Mouse (Mus musculus) lung, postnatal 0 days (tissue): ENCODE data around the gene Sst. TPM values are rescaled to one million over a fixed set of nuclear protein-coding genes. Genes with fewer than 3 reads are reported as not detected.
A peak's percentile ranks its signal among the peaks of the same experiment; 100 is the strongest.

Source experiments
- ATAC-seq: fragments of 200-750 bp; cut with Nextera tagmentation; 2 replicates; pipeline ENCODE4 v1.8.0; 2017; ENCODE audit warnings: moderate library complexity
- DNase-seq: peaks from one replicate; pipeline ENCODE4 v3.0.0-alpha.2; 2016; ENCODE audit warnings: low spot score
- H3K27ac ChIP-seq: fragments of 300-500 bp; sonication (generic); 2 replicates; pipeline ENCODE4 v1.5.1; 2014; ENCODE audit warnings: antibody characterized with exemption, mild to moderate bottlenecking, low read length, mixed read lengths
- H3K27me3 ChIP-seq: fragments of 300-500 bp; sonication (generic); replicated peaks from 2 replicates; pipeline ENCODE4 v1.6.1; 2014; ENCODE audit warnings: low read length, mixed read lengths; ENCODE audit not compliant: insufficient read depth
- H3K36me3 ChIP-seq: fragments of 300-500 bp; sonication (generic); 2 replicates; pipeline ENCODE4 v1.6.1; 2014; ENCODE audit warnings: low read length, mixed read lengths; ENCODE audit not compliant: insufficient read depth
- H3K4me1 ChIP-seq: fragments of 300-500 bp; sonication (generic); 2 replicates; pipeline ENCODE4 v1.6.1; 2014; ENCODE audit warnings: antibody characterized with exemption, low read depth, low read length, mixed read lengths; ENCODE audit not compliant: insufficient read depth
- H3K4me2 ChIP-seq: fragments of 300-500 bp; sonication (generic); replicated peaks from 2 replicates; pipeline ENCODE4 v1.6.1; 2014; ENCODE audit warnings: low read depth, mild to moderate bottlenecking, low read length, moderate library complexity, mixed read lengths
- H3K4me3 ChIP-seq: fragments of 300-500 bp; sonication (generic); 2 replicates; pipeline ENCODE4 v1.5.1; 2014; ENCODE audit warnings: low read depth, low read length
- H3K9ac ChIP-seq: fragments of 300-500 bp; sonication (generic); replicated peaks from 2 replicates; pipeline ENCODE4 v1.6.1; 2014; ENCODE audit warnings: low read depth, mild to moderate bottlenecking
- H3K9me3 ChIP-seq: fragments of 300-500 bp; sonication (generic); 2 replicates; pipeline ENCODE4 v1.6.1; 2016; ENCODE audit warnings: low read length, mixed read lengths
- CTCF ChIP-seq: IDR thresholded peaks from 2 replicates; pipeline ENCODE4 v1.5.1; 2016; ENCODE audit warnings: antibody characterized with exemption, mild to moderate bottlenecking
- EP300 ChIP-seq: IDR thresholded peaks from 2 replicates; pipeline ENCODE4 v1.6.1; 2016; ENCODE audit warnings: antibody characterized with exemption, mild to moderate bottlenecking, control low read depth
- WGBS: fragments of 180-500 bp; shearing (Covaris S2); extraction: QIAGEN DNeasy Blood & Tissue Kit; methylation state at CpG from one replicate; pipeline ENCODE4 v1.1.7; 2014; 5-methylcytosine and 5-hydroxymethylcytosine counted together
- polyA plus RNA-seq: library from polyadenylated mRNA; unstranded; fragments of >200 nt; fragmentation: Nextera tagmentation; extraction: Ambion mirVana; gene quantifications from 2 replicates; pipeline ENCODE4 v1.2.1, GENCODE M21; 2015

Sst gene
- polyA plus RNA-seq, 1 experiment from 2014 or later, result not detected

DNA sequence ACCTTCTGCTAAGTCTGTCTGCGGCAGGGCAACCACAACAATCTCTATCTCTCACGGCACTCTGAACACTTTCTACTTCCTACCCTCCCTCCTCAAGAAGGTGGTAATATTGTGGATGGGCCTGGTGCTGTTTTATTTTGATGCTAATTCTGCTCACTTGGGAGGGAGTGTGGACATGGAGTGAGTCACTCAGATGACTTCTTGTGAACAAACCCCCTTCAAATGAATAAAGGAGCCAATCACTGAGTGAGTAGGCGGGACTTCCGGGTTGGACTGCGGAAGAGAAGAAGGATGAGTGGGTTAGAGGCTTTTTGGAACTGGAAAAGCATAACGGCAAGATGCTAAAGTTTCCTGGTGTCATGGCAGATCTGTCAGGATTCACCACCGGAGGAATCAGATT, 10.7 kb upstream of the Sst start:
- Histone ChIP-seq H3K36me3 (no peaks in the 10 kb centered on the region), H3K27me3 (no peaks in the 10 kb centered on the region), H3K4me1 (peaks cover 10% of the 10 kb centered on the region; the same call in 1 of the 2 replicates), H3K9ac (no peak overlapping the region), H3K4me3 (no peak overlapping the region), H3K4me2 (no peak overlapping the region), H3K9me3 (no peaks in the 10 kb centered on the region), H3K27ac (no peak overlapping the region)
- no peak for TF ChIP-seq CTCF
- TF ChIP-seq EP300, result no peak
- no peak for ATAC-seq
- no peak for DNase-seq
- WGBS, result 80% methylated on average over 7 of the region's 7 CpGs

DNA sequence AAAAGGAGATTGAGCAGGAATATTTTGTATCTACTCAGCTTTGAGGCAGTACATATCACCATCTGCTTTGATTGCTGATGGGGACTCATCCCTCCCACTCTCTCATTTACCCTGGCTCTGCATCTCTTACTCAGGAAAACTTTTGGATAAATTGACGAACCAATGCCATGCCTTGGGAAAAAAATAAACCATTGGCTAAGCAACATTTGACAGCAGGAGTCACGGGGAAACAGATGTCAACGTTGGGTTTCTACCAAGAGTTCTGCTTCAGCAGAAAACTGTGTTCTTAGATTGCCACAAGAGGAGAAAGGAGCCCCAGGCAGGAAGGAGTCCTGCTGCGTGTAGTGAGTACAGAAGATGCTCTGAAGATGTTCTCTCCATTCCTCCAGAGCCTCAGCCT, 9.3 kb upstream of the Sst start:
- Histone ChIP-seq H3K4me1 (peaks cover 10% of the 10 kb centered on the region; the same call in 1 of the 2 replicates), H3K27ac (no peak overlapping the region), H3K27me3 (no peaks in the 10 kb centered on the region), H3K9me3 (no peaks in the 10 kb centered on the region), H3K4me3 (no peak overlapping the region), H3K9ac (no peak overlapping the region), H3K4me2 (no peak overlapping the region), H3K36me3 (no peaks in the 10 kb centered on the region)
- no peak for DNase-seq
- ATAC-seq, result no peak
- WGBS, result 72% methylated on average over 4 of the region's 4 CpGs
- TF ChIP-seq CTCF, result no peak
- TF ChIP-seq EP300, result no peak

DNA sequence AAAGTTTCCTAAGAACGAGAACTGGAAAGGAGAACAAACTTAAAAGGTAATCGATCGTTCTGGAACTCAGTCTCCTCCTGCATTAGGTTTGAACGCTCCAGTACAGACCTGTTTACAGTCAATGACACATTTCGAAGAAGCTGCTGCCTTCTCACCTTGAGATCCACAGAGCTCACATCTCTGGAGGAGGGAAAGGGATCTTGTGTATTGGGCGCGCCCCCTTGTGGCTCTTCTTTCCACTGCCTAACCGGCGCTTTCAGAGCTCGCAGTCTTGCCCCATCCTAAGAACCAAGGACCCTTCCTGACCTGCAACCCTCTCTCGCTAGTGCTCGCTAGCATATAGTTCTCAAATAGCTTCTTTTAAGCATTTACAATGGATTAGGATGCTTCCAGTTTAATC, 8.1 kb upstream of the Sst start:
- TF ChIP-seq CTCF (peak; percentile 84), EP300 (no peak)
- DNase-seq, result peak; percentile 86
- Histone ChIP-seq H3K9me3 (no peaks in the 10 kb centered on the region), H3K9ac (no peak overlapping the region), H3K4me1 (peaks cover 10% of the 10 kb centered on the region; the same call in 1 of the 2 replicates), H3K4me3 (no peak overlapping the region), H3K4me2 (peak overlapping the region; percentile 31), H3K27me3 (no peaks in the 10 kb centered on the region), H3K27ac (no peak overlapping the region), H3K36me3 (no peaks in the 10 kb centered on the region)
- WGBS, result 8% methylated on average over 12 of the region's 12 CpGs
- peak; percentile 68 for ATAC-seq

DNA sequence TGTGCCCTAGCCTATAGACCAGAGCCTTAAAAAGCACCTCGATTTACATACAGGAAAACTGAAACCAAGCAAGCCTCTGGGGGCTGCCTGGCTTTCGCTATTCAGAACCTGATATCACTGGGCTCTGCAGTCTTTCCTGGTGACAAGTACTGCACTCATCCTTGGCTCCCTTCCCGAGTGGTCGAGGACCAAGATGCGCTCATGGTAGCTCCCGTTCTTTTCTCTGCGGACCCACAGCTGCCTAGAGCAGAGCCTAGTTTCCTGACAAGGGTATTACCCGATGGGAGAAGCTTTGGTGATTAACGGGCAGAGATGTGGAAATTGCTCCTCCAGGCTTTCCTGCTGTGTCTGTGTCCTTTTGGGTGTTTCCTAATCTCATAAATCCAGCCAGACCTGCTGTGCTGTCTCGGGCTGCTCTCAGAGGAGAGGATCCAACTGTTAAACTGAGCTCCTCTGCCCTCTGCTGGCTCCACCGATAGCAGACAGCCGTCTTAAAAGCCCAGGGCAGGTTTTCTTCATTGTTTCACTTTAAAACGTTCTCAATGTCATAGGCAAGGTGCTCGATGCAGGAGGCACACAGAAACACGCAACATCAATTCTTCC, 7.3 kb upstream of the Sst start:
- H3K4me2 ChIP-seq, result peak overlapping the region; percentile 31
- no peaks in the 10 kb centered on the region for H3K9me3 ChIP-seq
- peak; percentile 89 for ATAC-seq
- peaks cover under 1% of the 10 kb centered on the region; the same call in 1 of the 2 replicates for H3K27me3 ChIP-seq
- no peak overlapping the region for H3K4me3 ChIP-seq
- H3K9ac ChIP-seq, result no peak overlapping the region
- 11% methylated on average over 15 of the region's 15 CpGs for WGBS
- H3K27ac ChIP-seq, result no peak overlapping the region
- peaks cover 10% of the 10 kb centered on the region; the same call in 1 of the 2 replicates for H3K4me1 ChIP-seq
- H3K36me3 ChIP-seq, result no peaks in the 10 kb centered on the region
- no peak for TF ChIP-seq EP300
- TF ChIP-seq CTCF, result peak; percentile 81
- peak; percentile 87 for DNase-seq

DNA sequence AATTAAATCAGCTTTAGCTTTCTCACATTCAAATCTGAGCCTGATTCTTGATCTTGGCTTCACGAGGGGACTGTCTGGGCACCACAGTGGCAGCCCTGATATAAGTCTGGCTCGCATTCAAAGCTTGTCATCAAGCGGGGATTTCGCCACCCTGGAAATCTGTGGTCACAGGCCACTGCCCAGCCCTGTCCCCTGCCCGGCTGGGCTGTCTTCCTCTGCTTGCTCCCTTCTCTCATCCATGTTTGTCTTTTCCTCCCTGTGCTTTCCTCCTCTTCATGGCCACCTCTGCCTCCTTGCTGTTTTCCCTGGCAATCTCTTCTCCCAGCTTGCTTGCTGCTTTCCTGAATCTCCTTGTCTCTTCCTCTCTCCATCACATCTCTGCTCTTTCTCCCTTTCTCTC, 6.7 kb upstream of the Sst start:
- H3K9me3 ChIP-seq, result no peaks in the 10 kb centered on the region
- ATAC-seq (no peak), DNase-seq (no peak)
- no peaks in the 10 kb centered on the region for H3K36me3 ChIP-seq
- TF ChIP-seq CTCF (no peak), EP300 (no peak)
- H3K27me3 ChIP-seq, result peaks cover 6% of the 10 kb centered on the region; the same call in 1 of the 2 replicates
- 37% methylated on average over 5 of the region's 5 CpGs for WGBS
- peak overlapping the region; percentile 31; the same call in 1 of the 2 replicates for H3K4me2 ChIP-seq
- peaks cover 10% of the 10 kb centered on the region; the same call in 1 of the 2 replicates for H3K4me1 ChIP-seq
- no peak overlapping the region for H3K9ac ChIP-seq
- H3K27ac ChIP-seq, result no peak overlapping the region
- no peak overlapping the region for H3K4me3 ChIP-seq

DNA sequence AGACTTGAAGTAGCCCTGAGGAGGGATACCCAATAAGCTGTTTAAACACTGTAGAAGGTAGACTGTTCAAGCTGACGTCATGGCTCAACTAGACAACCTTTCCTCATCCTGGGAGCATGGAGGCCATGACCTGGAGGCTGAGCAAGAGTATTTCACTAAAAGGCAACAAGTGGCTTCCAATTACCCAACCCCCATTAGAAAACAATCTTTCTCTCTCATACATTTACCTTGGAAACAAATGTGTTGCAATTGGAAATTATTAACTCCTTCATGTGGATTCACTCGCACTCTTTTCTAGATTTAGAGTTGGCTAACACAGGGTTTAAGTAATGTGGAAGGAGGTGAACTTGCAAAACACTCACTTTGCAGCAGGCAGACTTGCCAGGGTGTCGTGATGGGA, 4.4 kb upstream of the Sst start:
- no peak overlapping the region for H3K27ac ChIP-seq
- no peak overlapping the region for H3K4me2 ChIP-seq
- H3K9me3 ChIP-seq, result no peaks in the 10 kb centered on the region
- ATAC-seq, result no peak
- no peak overlapping the region for H3K4me3 ChIP-seq
- WGBS, result 66% methylated on average over 3 of the region's 3 CpGs
- DNase-seq, result no peak
- peaks cover 11% of the 10 kb centered on the region for H3K27me3 ChIP-seq
- peaks cover 10% of the 10 kb centered on the region; the same call in 1 of the 2 replicates for H3K4me1 ChIP-seq
- no peak overlapping the region for H3K9ac ChIP-seq
- no peaks in the 10 kb centered on the region for H3K36me3 ChIP-seq
- no peak for TF ChIP-seq EP300
- TF ChIP-seq CTCF, result no peak
